Mouse (Mus musculus): ENCODE measurements at regions not wholly inside any gene's neighbourhood (a gene's known extent, or its start where the extent isn't known, plus 50 kb on each side); places are given as distances from the start of the nearest gene placed in this dataset.

- no peak for TF ChIP-seq RAD21 (IDR thresholded peaks at IDR 0.05; ENCODE audit: low read depth, low read length)
- TF ChIP-seq E2F4 (IDR thresholded peaks at IDR 0.05; ENCODE audit: borderline replicate concordance, low read depth, low read length), result no peak
Measured at GRCm38 (mm10) chr4:58712166-58712565, 75.3 kb downstream of the Olfr267 start.

Measured in MEL (cell line).